Mouse (Mus musculus): ENCODE measurements around the gene Abca15. TPM values are rescaled to one million over a fixed set of nuclear protein-coding genes. Genes with fewer than 3 reads are reported as not detected.

Gene Abca15
- total RNA-seq (2023): not detected

GRCm38 (mm10) chr7:120328087-120328793, at the start of gene Abca15:
Abca15 (plus strand) TSS chr7:120328670.

GRCm38 (mm10) chr7:120409447-120409846, 81.0 kb downstream of the Abca15 start, which contains the start of gene Abca16:
Abca16 (plus strand) TSS chr7:120409647.

Other genes with a start within 250 kb of the Abca15 start
- not detected for gene Dnah3, start 233.4 kb upstream of the Abca15 start, total RNA-seq (2023)
- under 1 TPM; 0.61 to 0.65 TPM for gene Tmem159, start 226.3 kb upstream of the Abca15 start, total RNA-seq (2023)
- gene Zp2, start 183.4 kb upstream of the Abca15 start, total RNA-seq (2023): not detected
- gene Anks4b, start 154.8 kb upstream of the Abca15 start, total RNA-seq (2023): not detected
- gene Crym, start 126.6 kb upstream of the Abca15 start, total RNA-seq (2023): not detected
- not detected for gene Abca14, start 124.7 kb upstream of the Abca15 start, total RNA-seq (2023)
- not detected for gene Abca16, start 81.0 kb downstream of the Abca15 start, total RNA-seq (2023)

Data from B cell, adult 67 days (primary cell).